Mouse (Mus musculus) skeletal muscle tissue, adult 2 months (tissue): Measurements from ENCODE around the gene Plbd2.
A peak's percentile ranks its signal among the peaks of the same experiment; 100 is the strongest.

Experiments used
- DNase-seq: peaks from one replicate; pipeline ENCODE4 v3.0.0-alpha.2; 2012; ENCODE audit warnings: low read depth, low spot score

Plbd2 gene

DNA sequence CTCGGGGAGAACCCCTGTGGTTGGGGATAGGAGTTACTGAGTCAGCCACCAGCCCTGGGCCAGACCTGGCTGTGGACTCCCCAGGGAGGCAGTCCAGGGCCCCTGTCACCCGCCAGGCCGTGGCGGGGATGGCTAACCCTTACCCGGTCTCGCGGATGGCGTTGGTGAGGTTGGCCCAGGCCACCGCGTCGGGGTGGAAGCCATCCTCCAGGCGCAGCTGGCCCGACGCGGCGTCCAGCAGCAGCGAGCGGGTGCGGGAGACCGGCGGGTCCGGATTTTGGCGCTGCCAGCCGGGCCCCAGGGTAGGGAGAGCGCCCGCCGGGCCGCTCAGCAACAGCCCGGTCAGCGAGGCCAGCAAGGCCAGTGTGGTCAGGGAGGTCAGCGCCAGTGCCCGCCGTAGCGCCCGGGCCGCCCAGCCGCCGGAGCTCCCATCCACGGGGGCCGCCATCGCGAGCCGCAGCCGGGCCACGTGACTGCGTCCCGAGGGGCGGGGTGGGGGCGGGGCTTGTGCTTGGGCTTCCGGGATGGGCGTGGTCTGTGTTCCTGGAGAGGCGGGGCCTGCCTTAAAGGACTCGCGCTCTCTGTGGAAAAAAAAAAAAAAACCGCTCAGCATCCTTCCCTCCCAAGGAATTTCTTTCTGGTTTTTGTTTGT lies at the start of gene Plbd2:
Plbd2 (minus strand) TSS at position 482 of the 652 bp plus-strand sequence.
- DNase-seq, result peak; percentile 85

DNA sequence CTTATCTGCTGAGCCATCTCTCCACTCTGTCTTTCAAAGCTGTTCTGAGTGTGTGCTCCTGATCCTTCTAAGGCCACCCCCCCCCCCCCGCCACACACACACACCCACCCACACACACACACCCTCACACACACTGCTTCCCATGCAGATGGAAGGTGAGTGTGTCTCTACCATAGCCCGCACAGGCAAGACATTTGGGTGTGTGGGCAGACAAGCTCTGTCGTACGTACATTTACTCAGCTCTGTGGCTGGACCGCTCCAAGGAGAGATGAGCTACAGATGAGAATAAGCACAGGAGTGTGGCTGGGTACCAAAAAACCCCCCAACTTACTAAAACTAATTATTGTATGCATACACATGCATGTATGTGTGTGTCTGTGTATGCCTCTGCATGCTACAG lies 47.2 kb upstream of the Plbd2 start:
- no peak for DNase-seq

DNA sequence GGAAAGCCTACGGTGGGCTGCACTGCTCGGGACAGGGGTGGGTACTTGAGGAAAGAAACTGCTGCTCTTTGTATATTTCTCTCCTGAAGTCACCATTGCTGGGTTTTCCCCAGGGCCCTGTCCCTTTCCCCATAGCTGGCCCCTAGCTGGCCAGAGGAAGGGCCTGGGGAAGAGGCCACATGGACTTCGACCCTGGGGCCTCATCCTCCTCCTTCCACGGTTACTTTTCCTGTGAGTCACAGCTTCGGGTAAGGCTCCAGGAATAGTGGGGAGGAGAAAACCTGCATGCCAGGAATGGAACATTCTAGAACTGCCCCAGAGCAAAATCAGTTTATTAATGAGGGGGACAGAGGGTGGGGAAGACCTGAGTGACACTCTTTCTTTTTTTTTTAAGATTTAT lies 46.7 kb upstream of the Plbd2 start:
- no peak for DNase-seq

DNA sequence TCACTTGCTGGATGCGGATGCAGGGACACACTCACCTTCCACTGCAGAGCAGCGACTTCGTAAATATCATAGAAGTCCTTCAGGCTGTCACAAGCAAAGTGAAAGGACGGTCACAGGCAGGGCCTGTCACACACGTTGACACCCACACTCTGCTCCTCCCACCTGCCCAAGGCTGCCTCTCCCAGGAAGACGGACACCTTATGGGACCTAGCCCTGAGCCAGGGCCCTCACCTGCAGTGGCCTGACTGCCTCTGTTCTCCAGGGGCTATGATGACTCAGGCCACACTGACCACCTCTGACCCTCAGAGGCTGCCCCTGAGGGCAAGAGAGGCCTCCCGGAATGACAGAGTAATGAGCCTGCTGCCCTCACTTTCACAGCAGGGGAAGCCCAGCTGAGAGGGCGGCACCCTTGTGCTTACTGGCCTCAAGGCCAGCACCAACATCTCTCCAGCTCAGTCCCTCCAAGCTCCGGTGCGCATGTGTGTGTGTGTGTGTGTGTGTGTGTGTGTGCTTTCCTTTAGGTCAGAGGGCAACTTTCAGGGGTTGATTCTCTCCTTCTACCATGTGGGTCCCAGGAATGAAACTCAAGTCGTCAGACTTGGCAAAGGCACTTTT lies 44.9 kb upstream of the Plbd2 start:
- DNase-seq, result no peak

DNA sequence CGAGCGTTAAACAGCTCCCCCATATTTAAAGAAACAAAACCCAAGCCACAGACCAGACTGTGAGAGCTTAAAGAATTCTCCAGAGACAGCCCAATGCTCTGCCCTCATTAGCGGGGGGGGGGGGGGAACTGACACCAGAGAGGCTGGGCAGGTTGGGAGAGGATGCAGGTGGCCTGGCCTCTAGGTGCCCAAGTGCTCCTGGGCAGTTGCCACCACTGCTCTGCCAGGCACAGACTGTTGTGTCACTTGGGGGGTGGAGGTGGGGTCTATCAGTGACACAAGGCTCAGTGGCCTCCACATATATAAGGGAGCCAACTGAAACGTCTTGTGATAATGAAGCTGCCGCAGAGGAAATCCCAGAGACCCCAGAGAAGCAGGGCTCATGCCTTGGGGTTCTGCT lies 33.2 kb upstream of the Plbd2 start:
- no peak for DNase-seq

DNA sequence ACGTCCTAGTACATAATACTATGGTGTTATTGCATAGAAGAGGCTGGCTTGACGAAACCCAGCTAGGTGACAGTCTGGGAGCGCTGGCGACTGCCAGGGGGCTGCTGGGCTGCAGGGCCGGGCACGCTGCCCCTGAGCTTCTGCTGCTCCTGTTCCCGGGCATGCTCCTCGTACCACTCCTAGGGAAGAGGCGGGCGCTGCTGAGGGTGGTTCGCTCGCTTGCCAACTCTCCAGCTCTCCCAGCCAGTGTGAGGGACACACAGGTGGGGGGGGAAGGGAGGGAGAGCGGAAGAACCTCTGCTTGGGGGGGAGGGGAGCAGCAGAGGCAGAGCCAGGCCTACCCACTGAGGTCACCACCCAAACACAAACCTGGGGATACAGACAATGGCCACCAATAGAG lies 32.6 kb upstream of the Plbd2 start:
- no peak for DNase-seq

DNA sequence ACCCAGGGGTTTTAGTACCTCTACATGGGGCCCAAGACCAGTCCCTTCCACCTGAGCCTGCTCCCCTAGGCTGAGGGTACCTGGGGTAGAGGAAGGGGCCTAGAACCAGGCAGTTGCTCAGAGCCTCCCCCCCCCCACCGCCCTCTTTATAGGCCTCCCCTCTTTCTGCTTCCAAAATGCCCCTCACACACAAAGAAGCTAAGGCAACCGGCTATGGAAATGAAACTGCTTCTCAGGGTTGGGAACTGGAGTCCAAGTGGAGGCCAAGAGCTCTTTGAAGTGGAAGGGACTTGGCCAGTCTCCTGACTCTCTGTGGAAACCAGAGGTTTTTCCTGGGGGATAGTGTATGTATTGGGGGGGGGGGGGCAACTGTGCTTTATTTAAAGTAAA lies 31.3 kb upstream of the Plbd2 start:
- DNase-seq, result no peak

- no peak for DNase-seq
Observed at GRCm38 (mm10) chr5:120534071-120534685, 30.8 kb upstream of the Plbd2 start.

- no peak for DNase-seq
Observed at GRCm38 (mm10) chr5:120531631-120532030, 28.2 kb upstream of the Plbd2 start.

GRCm38 (mm10) chr5:120527296-120527964 lies 24.0 kb upstream of the Plbd2 start:
- no peak for DNase-seq

DNA sequence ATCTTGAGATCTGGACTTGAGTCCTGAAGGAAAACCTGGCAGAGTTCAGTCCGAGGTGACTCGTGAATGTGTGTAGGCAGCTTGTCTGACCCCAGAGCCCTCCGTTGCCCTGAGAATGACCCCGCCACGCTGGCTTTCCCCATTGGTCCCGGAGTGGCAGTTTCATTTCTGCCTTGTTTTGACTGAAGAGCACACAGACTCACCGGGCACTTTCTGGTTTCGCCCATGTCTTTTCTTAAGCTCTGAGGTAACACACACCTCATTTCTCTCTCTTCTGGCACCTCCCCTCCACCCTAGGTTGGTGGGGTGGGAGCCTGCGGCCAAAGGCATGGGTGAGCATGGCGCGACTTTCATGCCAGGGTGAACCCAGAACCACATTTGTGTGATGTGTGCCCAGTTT lies 22.9 kb upstream of the Plbd2 start:
- DNase-seq, result no peak

DNA sequence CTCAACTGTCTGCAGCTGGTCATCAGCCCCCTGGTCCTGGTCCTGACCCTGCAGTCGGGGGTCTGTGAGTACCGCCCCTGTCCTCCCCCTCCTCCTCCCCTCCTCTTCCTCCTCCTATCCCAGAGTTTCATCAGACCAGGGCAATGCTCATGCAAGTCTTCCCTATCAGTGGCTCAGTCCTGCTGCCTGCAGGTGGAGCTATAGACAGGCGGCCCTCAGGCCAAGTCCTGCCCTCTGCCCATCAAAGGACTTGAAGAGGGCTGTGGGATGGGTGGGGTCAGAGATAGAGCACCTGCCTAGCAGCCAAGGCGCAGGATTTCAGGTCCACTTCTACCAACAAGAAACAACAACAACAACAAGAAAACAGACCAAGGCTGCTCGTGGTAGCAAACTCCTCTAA lies 22.3 kb upstream of the Plbd2 start:
- DNase-seq, result no peak

GRCm38 (mm10) chr5:120524736-120525135 lies 21.3 kb upstream of the Plbd2 start:
- DNase-seq, result no peak

DNA sequence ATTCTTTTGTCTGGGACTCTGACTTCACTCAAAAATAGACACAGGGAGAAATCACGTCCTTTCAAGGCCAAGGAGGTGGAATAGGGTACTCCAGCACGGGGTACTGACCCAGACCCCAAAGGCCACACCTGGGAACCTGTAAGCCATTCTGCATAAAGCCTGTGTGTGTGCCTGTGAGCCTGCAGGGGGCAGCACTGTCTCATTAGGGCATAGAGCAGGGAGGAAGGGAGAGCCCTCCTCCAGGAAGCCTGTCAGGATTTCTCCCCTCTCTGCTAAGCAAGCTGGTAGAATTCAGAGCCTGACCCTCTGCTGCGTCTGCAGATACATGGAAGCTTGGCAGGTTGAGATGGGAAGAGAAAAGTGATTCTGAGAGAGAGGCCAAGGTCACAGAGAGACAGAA lies 19.2 kb upstream of the Plbd2 start:
- DNase-seq, result no peak

GRCm38 (mm10) chr5:120517552-120517951 lies 14.1 kb upstream of the Plbd2 start:
- DNase-seq, result peak; percentile 72

GRCm38 (mm10) chr5:120516221-120516984 lies 13.0 kb upstream of the Plbd2 start:
- peak; percentile 48 for DNase-seq

GRCm38 (mm10) chr5:120515451-120515850 lies 12.0 kb upstream of the Plbd2 start:
- DNase-seq, result no peak

- DNase-seq, result no peak
Observed at GRCm38 (mm10) chr5:120514754-120515153, 11.3 kb upstream of the Plbd2 start.

DNA sequence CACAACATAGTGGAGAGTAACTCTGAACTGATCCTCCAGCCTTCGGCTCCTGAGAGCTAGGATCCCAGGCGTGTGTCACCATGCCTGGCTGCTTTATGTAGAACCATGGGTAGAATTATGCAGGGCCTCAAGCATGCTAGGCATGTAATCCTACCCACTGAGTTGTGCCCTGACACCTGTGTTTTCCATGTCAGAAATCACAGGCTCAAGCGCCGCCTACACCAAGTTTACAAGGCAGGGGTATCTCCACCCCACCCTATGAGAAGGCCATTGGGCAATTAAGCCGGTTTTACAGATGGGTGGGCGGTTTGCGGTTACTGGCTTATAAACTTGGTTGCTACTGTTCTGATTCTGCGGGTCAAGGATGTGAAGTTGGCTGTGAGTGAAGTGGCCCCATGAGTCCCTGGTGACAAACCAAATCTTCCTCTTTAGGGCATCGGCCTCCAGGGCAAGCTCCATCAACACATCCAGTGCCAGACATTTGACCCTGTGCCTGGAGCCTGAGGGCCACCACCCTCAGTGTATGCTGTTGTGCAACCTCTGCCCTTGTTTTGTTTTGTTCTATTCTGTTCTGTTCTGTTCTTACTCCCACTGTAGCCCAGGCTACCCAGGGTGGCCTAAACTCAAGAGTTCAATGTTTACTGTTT lies 10.7 kb upstream of the Plbd2 start:
- no peak for DNase-seq

- DNase-seq, result no peak
Observed at GRCm38 (mm10) chr5:120512911-120513555, 9.6 kb upstream of the Plbd2 start.

DNA sequence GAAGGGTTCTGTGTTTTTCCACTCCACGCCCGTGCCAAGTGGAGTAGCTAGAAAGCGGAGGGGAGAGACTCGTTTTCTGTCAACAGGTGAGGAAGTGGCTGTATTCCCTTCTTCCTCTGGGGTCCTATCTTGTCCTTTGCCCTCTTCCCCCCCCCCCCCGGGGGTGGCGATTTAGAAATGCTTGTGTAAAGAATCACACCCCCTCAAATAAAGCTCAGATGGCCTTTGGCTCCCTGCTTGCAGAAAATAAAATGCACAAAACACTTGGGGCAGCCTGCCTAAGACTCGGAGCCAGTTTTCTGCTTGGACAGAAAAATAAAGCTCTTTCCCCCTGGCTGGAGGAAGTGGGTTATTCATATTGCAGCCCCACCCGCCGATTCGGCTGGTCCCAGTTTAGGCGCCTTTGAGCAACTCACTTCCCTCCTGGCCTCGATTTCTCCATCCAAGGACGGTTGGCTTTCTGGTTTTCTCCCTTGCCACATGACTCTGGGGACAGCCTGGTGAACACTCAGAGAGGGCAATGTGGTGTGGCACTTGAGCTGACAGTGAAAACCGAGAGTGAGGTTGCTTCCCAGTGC lies 8.3 kb upstream of the Plbd2 start:
- DNase-seq, result peak; percentile 50
